Mouse (Mus musculus) hindbrain, embryonic 15.5 days (tissue): ENCODE measurements at regions not wholly inside any gene's neighbourhood (a gene's known extent, or its start where the extent isn't known, plus 50 kb on each side); places are given as distances from the start of the nearest gene placed in this dataset.

Experiments
- ATAC-seq: fragments of 200-750 bp; cut with Nextera tagmentation; 2 replicates; pipeline ENCODE4 v1.8.0; 2017; ENCODE audit warnings: low read depth, moderate number of reproducible peaks, moderate TSS enrichment; ENCODE audit not compliant: low FRiP score
- H3K27ac ChIP-seq: fragments of 300-500 bp; sonication (generic); replicated peaks from 2 replicates; pipeline ENCODE4 v1.5.1; 2015; ENCODE audit warnings: mild to moderate bottlenecking, inconsistent platforms
- H3K27me3 ChIP-seq: fragments of 300-500 bp; sonication (generic); 2 replicates; pipeline ENCODE4 v1.6.1; 2015; ENCODE audit warnings: control low read depth, inconsistent platforms
- H3K36me3 ChIP-seq: fragments of 300-500 bp; sonication (generic); 2 replicates; pipeline ENCODE4 v1.6.1; 2015; ENCODE audit warnings: control low read depth, inconsistent platforms
- H3K4me1 ChIP-seq: fragments of 300-500 bp; sonication (generic); replicated peaks from 2 replicates; pipeline ENCODE4 v1.6.1; 2015; ENCODE audit warnings: control low read depth, inconsistent platforms
- H3K4me2 ChIP-seq: fragments of 300-500 bp; sonication (generic); 2 replicates; pipeline ENCODE4 v1.6.1; 2015; ENCODE audit warnings: moderate library complexity, mild to moderate bottlenecking, inconsistent platforms
- H3K4me3 ChIP-seq: fragments of 300-500 bp; sonication (generic); 2 replicates; pipeline ENCODE4 v1.5.1; 2015; ENCODE audit warnings: mild to moderate bottlenecking, inconsistent platforms
- H3K9ac ChIP-seq: fragments of 300-500 bp; sonication (generic); 2 replicates; pipeline ENCODE4 v1.6.1; 2015; ENCODE audit warnings: inconsistent platforms
- H3K9me3 ChIP-seq: fragments of 300-500 bp; sonication (generic); 2 replicates; pipeline ENCODE4 v1.6.1; 2016; ENCODE audit warnings: control low read depth, inconsistent platforms
- WGBS: fragments of 180-500 bp; shearing (Covaris S2); methylation state at CpG from one replicate; pipeline ENCODE4 v1.1.7; 2015; 5-methylcytosine and 5-hydroxymethylcytosine counted together

GRCm38 (mm10) chr4:45695239-45695638 lies 103.6 kb upstream of the Aldh1b1 start:
- H3K9me3 ChIP-seq = no peaks in the 10 kb centered on the region
- no peak overlapping the region for H3K4me3 ChIP-seq
- peaks cover 3% of the 10 kb centered on the region for H3K4me1 ChIP-seq
- H3K27me3 ChIP-seq = no peaks in the 10 kb centered on the region
- no peak for ATAC-seq
- H3K9ac ChIP-seq = no peak overlapping the region
- 42% methylated on average over 1 of the region's 1 CpGs for WGBS
- no peak overlapping the region for H3K4me2 ChIP-seq
- H3K36me3 ChIP-seq = no peaks in the 10 kb centered on the region
- no peak overlapping the region for H3K27ac ChIP-seq

DNA sequence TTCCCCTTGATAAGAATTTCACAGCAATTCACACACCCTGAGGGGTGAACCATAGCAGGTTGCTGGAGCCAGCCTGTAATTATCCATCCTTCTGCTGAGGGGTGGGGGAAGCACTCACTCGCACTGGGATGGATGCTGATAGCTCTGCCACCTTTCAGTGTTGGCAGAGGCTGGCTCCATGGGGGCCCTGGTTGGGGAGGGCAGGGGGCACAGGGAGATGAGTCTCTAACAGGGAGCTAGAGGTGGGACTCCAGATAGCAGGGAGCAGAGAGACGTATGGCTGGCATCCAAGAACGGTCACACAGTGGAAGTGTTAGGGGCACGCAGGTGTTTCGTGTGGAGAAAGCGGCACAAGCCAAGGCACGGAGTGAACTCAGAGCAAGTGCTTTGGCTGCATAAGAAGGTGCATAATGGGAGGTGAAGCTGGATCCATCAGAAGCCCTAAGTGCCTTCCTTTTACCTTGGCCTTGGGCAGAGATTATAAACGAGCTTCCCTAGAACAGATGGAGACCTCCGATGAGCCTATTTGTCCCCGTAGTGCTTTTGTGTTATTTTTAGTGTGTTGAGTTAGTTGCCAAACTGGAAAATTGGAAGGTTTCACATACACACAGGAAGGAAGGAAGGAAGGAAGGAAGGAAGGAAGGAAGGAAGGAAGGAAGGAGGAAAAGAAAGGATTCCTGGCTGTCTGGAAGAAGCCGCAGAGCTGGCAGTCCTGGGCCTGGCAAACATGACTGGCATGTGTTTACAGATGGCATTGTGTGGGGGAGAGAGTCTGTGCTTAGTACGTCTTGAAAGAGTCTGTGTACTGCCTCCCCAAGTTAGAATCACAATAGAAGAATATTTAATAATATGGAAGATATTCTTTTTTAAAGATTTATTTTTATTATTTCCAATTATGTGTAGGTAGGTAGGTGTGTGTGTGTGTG lies 108.6 kb upstream of the Aldh1b1 start:
- peaks cover 32% of the 10 kb centered on the region for H3K4me1 ChIP-seq
- no peaks in the 10 kb centered on the region for H3K36me3 ChIP-seq
- peak overlapping the region; percentile 66 for H3K27ac ChIP-seq
- no peak overlapping the region for H3K9ac ChIP-seq
- no peak overlapping the region for H3K4me3 ChIP-seq
- ATAC-seq = peak; percentile 75
- H3K27me3 ChIP-seq = no peaks in the 10 kb centered on the region
- no peak overlapping the region for H3K4me2 ChIP-seq
- WGBS = 43% methylated on average over 12 of the region's 12 CpGs
- H3K9me3 ChIP-seq = no peaks in the 10 kb centered on the region

GRCm38 (mm10) chr4:45689572-45689971 lies 109.2 kb upstream of the Aldh1b1 start:
- H3K4me3 ChIP-seq = no peak overlapping the region
- H3K4me2 ChIP-seq = no peak overlapping the region
- no peaks in the 10 kb centered on the region for H3K9me3 ChIP-seq
- no peaks in the 10 kb centered on the region for H3K27me3 ChIP-seq
- no peaks in the 10 kb centered on the region for H3K36me3 ChIP-seq
- H3K27ac ChIP-seq = peak overlapping the region; percentile 66
- peaks cover 32% of the 10 kb centered on the region for H3K4me1 ChIP-seq
- ATAC-seq = no peak
- no peak overlapping the region for H3K9ac ChIP-seq
- 16% methylated on average over 5 of the region's 5 CpGs for WGBS

GRCm38 (mm10) chr4:45688233-45688632 lies 110.6 kb upstream of the Aldh1b1 start:
- no peak for ATAC-seq
- H3K27me3 ChIP-seq = no peaks in the 10 kb centered on the region
- H3K4me3 ChIP-seq = no peak overlapping the region
- peaks cover 32% of the 10 kb centered on the region for H3K4me1 ChIP-seq
- no peaks in the 10 kb centered on the region for H3K9me3 ChIP-seq
- H3K4me2 ChIP-seq = no peak overlapping the region
- H3K36me3 ChIP-seq = no peaks in the 10 kb centered on the region
- H3K27ac ChIP-seq = no peak overlapping the region
- WGBS = 51% methylated on average over 7 of the region's 7 CpGs
- no peak overlapping the region for H3K9ac ChIP-seq

GRCm38 (mm10) chr4:45685031-45685430 lies 113.8 kb upstream of the Aldh1b1 start:
- Histone ChIP-seq H3K27me3 (no peaks in the 10 kb centered on the region), H3K9ac (no peak overlapping the region), H3K4me2 (no peak overlapping the region), H3K36me3 (no peaks in the 10 kb centered on the region), H3K4me3 (no peak overlapping the region), H3K27ac (no peak overlapping the region), H3K9me3 (no peaks in the 10 kb centered on the region), H3K4me1 (peaks cover 26% of the 10 kb centered on the region)
- no peak for ATAC-seq
- 83% methylated on average over 3 of the region's 3 CpGs for WGBS

GRCm38 (mm10) chr4:45683205-45683604 lies 115.6 kb upstream of the Aldh1b1 start:
- Histone ChIP-seq H3K4me2 (no peak overlapping the region), H3K9me3 (no peaks in the 10 kb centered on the region), H3K27ac (no peak overlapping the region), H3K36me3 (no peaks in the 10 kb centered on the region), H3K27me3 (no peaks in the 10 kb centered on the region), H3K4me3 (no peak overlapping the region), H3K9ac (no peak overlapping the region), H3K4me1 (peaks cover 10% of the 10 kb centered on the region; the same call in 1 of the 2 replicates)
- no peak for ATAC-seq
- whole genome bisulfite sequencing = 79% methylated on average over 3 of the region's 3 CpGs

DNA sequence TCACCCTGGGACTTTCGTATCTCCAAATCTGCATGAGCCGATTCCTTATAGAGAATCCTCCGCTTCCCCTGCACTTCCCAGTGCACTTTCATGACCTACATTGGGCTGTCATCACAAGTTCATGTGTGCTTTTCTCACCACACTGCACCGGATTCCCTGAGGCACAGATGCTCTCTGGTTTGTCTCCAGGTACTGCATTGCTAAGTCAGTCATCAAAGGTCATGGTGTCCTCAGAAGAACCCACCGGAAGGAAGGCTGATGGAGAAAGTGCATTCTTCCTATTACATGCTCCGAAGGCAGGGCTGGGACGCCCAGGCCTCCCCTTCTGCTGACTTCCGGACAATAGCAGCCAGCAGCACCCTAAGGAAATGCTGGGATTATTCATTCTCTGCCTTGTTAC lies 116.1 kb upstream of the Aldh1b1 start:
- no peak overlapping the region for H3K9ac ChIP-seq
- 91% methylated on average over 8 of the region's 8 CpGs for WGBS
- H3K9me3 ChIP-seq = no peaks in the 10 kb centered on the region
- H3K27ac ChIP-seq = no peak overlapping the region
- H3K36me3 ChIP-seq = no peaks in the 10 kb centered on the region
- H3K27me3 ChIP-seq = no peaks in the 10 kb centered on the region
- no peak overlapping the region for H3K4me3 ChIP-seq
- ATAC-seq = no peak
- peaks cover 7% of the 10 kb centered on the region; the same call in 1 of the 2 replicates for H3K4me1 ChIP-seq
- no peak overlapping the region for H3K4me2 ChIP-seq

DNA sequence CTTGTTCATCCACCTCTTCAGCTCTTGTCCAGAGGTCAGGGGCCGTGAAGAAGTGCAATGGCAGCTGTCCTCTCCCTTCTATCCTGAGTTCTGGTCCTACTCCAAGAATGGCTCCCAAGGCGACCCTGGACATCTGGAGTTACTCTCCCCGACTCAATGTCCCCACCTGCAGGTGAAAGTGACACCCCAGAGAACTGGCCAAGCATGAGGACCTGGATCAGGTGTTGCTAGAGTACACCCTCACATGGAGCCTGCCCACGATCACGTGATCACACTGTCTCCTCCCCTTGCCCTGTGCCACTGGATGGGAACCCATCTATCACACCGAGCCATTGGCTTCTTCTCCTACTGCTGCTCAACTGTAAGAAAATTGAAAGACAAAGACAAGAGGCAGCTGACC lies 122.7 kb upstream of the Aldh1b1 start:
- ATAC-seq = no peak
- 85% methylated on average over 6 of the region's 6 CpGs for WGBS

DNA sequence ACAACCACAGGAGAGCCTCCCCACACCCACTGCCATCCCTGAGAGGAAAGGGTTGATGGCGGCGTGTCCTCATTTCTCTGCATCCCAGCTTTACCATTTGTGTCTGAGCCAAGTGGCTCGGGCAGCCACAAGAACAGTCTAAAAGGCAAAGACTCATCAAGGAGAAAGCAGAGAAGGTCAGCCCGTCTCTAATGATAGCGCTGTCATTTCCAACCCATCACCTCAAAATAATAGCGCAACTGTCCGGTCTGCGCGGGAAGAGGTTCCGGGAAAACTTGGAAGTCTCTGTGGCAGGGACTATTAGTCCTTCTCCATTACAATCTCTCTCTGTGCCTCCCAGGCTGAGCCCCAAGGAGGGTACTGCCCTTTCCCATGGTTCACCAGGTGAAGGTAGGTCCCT lies 124.5 kb upstream of the Aldh1b1 start:
- Histone ChIP-seq H3K4me2 (no peak overlapping the region), H3K27ac (no peak overlapping the region), H3K9me3 (no peaks in the 10 kb centered on the region), H3K4me3 (no peak overlapping the region), H3K36me3 (no peaks in the 10 kb centered on the region), H3K4me1 (peaks cover 25% of the 10 kb centered on the region), H3K27me3 (no peaks in the 10 kb centered on the region), H3K9ac (no peak overlapping the region)
- no peak for ATAC-seq
- WGBS = 88% methylated on average over 10 of the region's 10 CpGs

More for the DNA sequence above, 122.7 kb upstream of the Aldh1b1 start:
- no peak overlapping the region for H3K9ac ChIP-seq
- H3K4me3 ChIP-seq = no peak overlapping the region
- H3K27ac ChIP-seq = no peak overlapping the region
- no peaks in the 10 kb centered on the region for H3K27me3 ChIP-seq
- no peak overlapping the region for H3K4me2 ChIP-seq
- H3K36me3 ChIP-seq = no peaks in the 10 kb centered on the region
- H3K9me3 ChIP-seq = no peaks in the 10 kb centered on the region
- peaks cover 25% of the 10 kb centered on the region for H3K4me1 ChIP-seq

GRCm38 (mm10) chr4:45673081-45673819 lies 125.6 kb upstream of the Aldh1b1 start:
- Histone ChIP-seq H3K4me2 (0 out of 2 replicates have a peak overlapping the region, but pooled peaks have one; percentile 10), H3K36me3 (no peaks in the 10 kb centered on the region)

GRCm38 (mm10) chr4:45672262-45673076 lies 126.4 kb upstream of the Aldh1b1 start:
- ATAC-seq = peak; percentile 54
- no peak overlapping the region for H3K4me3 ChIP-seq

More at GRCm38 (mm10) chr4:45673081-45673819, 125.6 kb upstream of the Aldh1b1 start:
- peak overlapping the region; percentile 39; the same call in 1 of the 2 replicates for H3K27ac ChIP-seq
- no peak overlapping the region for H3K9ac ChIP-seq
- ATAC-seq = peak; percentile 75; the same call in 1 of the 2 replicates
- no peaks in the 10 kb centered on the region for H3K27me3 ChIP-seq
- H3K9me3 ChIP-seq = no peaks in the 10 kb centered on the region
- peaks cover 25% of the 10 kb centered on the region for H3K4me1 ChIP-seq
- H3K4me3 ChIP-seq = no peak overlapping the region
- WGBS = 40% methylated on average over 16 of the region's 16 CpGs

More at GRCm38 (mm10) chr4:45672262-45673076, 126.4 kb upstream of the Aldh1b1 start:
- Histone ChIP-seq H3K27me3 (no peaks in the 10 kb centered on the region), H3K9me3 (no peaks in the 10 kb centered on the region), H3K27ac (peak overlapping the region; percentile 39; the same call in 1 of the 2 replicates), H3K36me3 (no peaks in the 10 kb centered on the region), H3K9ac (no peak overlapping the region), H3K4me2 (peak overlapping the region; percentile 10), H3K4me1 (peaks cover 25% of the 10 kb centered on the region)
- WGBS = 21% methylated on average over 16 of the region's 16 CpGs
